Mouse (Mus musculus) heart, embryonic 11.5 days (tissue): ENCODE results near the gene Hcn2. TPM values are rescaled to one million over a fixed set of nuclear protein-coding genes. Genes with fewer than 3 reads are reported as not detected.

Experiments
- ATAC-seq: fragments of 200-750 bp; cut with Nextera tagmentation; replicated peaks from 2 replicates; pipeline ENCODE4 v1.8.0; 2017; ENCODE audit warnings: moderate library complexity; ENCODE audit not compliant: insufficient number of reproducible peaks, low FRiP score, low TSS enrichment
- H3K27ac ChIP-seq: fragments of 300-500 bp; sonication (generic); 2 replicates; pipeline ENCODE4 v1.5.1; 2014; ENCODE audit warnings: mild to moderate bottlenecking, low read depth, low read length
- H3K27me3 ChIP-seq: fragments of 300-500 bp; sonication (generic); 2 replicates; pipeline ENCODE4 v1.6.1; 2014; ENCODE audit warnings: mild to moderate bottlenecking, low read length, mixed read lengths; ENCODE audit not compliant: control insufficient read depth, insufficient read depth
- H3K36me3 ChIP-seq: fragments of 300-500 bp; sonication (generic); 2 replicates; pipeline ENCODE4 v1.6.1; 2014; ENCODE audit warnings: mild to moderate bottlenecking, low read length, moderate library complexity, mixed read lengths; ENCODE audit not compliant: control insufficient read depth, insufficient read depth
- H3K4me1 ChIP-seq: fragments of 300-500 bp; sonication (generic); 2 replicates; pipeline ENCODE4 v1.6.1; 2014; ENCODE audit warnings: low read length; ENCODE audit not compliant: control insufficient read depth, insufficient read depth
- H3K4me2 ChIP-seq: fragments of 300-500 bp; sonication (generic); 2 replicates; pipeline ENCODE4 v1.6.1; 2014; ENCODE audit warnings: mild to moderate bottlenecking, moderate library complexity
- H3K4me3 ChIP-seq: fragments of 300-500 bp; sonication (generic); 2 replicates; pipeline ENCODE4 v1.5.1; 2014; ENCODE audit warnings: low read depth, low read length
- H3K9ac ChIP-seq: fragments of 300-500 bp; sonication (generic); 2 replicates; pipeline ENCODE4 v1.6.1; 2014; ENCODE audit warnings: mild to moderate bottlenecking, low read depth, low read length, moderate library complexity
- H3K9me3 ChIP-seq: fragments of 300-500 bp; sonication (generic); replicated peaks from 2 replicates; pipeline ENCODE4 v1.6.1; 2016; ENCODE audit warnings: low read length; ENCODE audit not compliant: control insufficient read depth
- WGBS: fragments of 180-500 bp; shearing (Covaris S2); extraction: QIAGEN DNeasy Blood & Tissue Kit; methylation state at CpG from one replicate; pipeline ENCODE4 v1.1.7; 2014; ENCODE audit not compliant: insufficient replicate concordance; 5-methylcytosine and 5-hydroxymethylcytosine counted together
- polyA plus RNA-seq: library from polyadenylated mRNA; unstranded; fragments of >200 nt; fragmentation: Nextera tagmentation; extraction: Ambion mirVana; gene quantifications from 2 replicates; pipeline ENCODE4 v1.2.1, GENCODE M21; 2014

Hcn2 gene
- polyA plus RNA-seq, 1 experiment from 2014 or later: 0.13 TPM

GRCm38 (mm10) chr10:79781956-79782355 lies 65.5 kb downstream of the Hcn2 start:
- no peak overlapping the region for H3K4me2 ChIP-seq
- no peak overlapping the region for H3K27ac ChIP-seq
- no peak overlapping the region for H3K9ac ChIP-seq
- ATAC-seq: no peak
- peaks cover 30% of the 10 kb centered on the region for H3K4me1 ChIP-seq
- no peak overlapping the region for H3K4me3 ChIP-seq
- peaks cover 54% of the 10 kb centered on the region for H3K27me3 ChIP-seq
- no peaks in the 10 kb centered on the region for H3K36me3 ChIP-seq
- H3K9me3 ChIP-seq: no peaks in the 10 kb centered on the region
- 61% methylated on average over 5 of the region's 5 CpGs for WGBS

GRCm38 (mm10) chr10:79783050-79783449 lies 66.6 kb downstream of the Hcn2 start:
- Histone ChIP-seq H3K9ac (no peak overlapping the region), H3K27ac (no peak overlapping the region), H3K36me3 (no peaks in the 10 kb centered on the region), H3K27me3 (peaks cover 45% of the 10 kb centered on the region), H3K4me3 (no peak overlapping the region), H3K4me2 (no peak overlapping the region), H3K4me1 (peaks cover 19% of the 10 kb centered on the region), H3K9me3 (no peaks in the 10 kb centered on the region)
- WGBS: 60% methylated on average over 7 of the region's 7 CpGs
- ATAC-seq: no peak

GRCm38 (mm10) chr10:79783920-79784800 lies 67.7 kb downstream of the Hcn2 start:
- Histone ChIP-seq H3K4me3 (no peak overlapping the region), H3K4me1 (peaks cover 14% of the 10 kb centered on the region; the same call in 1 of the 2 replicates), H3K9ac (no peak overlapping the region), H3K27me3 (peaks cover 34% of the 10 kb centered on the region), H3K9me3 (no peaks in the 10 kb centered on the region), H3K36me3 (no peaks in the 10 kb centered on the region), H3K27ac (no peak overlapping the region), H3K4me2 (no peak overlapping the region)
- ATAC-seq: no peak
- WGBS: 36% methylated on average over 27 of the region's 27 CpGs

Other genes starting within 250 kb of the Hcn2 start
- gene Vmn2r83, start 247.9 kb upstream of the Hcn2 start, polyA plus RNA-seq: not detected in 2 replicates
- 14.2 and 15.6 TPM in 2 replicates for gene Plpp2, start 182.8 kb upstream of the Hcn2 start, polyA plus RNA-seq
- gene Mier2, start 161.4 kb upstream of the Hcn2 start, polyA plus RNA-seq: 26.5 and 29.3 TPM in 2 replicates
- gene Theg, start 129.3 kb upstream of the Hcn2 start, polyA plus RNA-seq: not detected in 2 replicates
- not detected in 2 replicates for gene C2cd4c, start 102.6 kb upstream of the Hcn2 start, polyA plus RNA-seq
- gene Shc2, start 78.7 kb upstream of the Hcn2 start, polyA plus RNA-seq: 1.3 and 2.6 TPM in 2 replicates
- gene Odf3l2, start 70.9 kb upstream of the Hcn2 start, polyA plus RNA-seq: not detected in 2 replicates
- gene Madcam1, start 52.1 kb upstream of the Hcn2 start, polyA plus RNA-seq: 1.1 and 1.5 TPM in 2 replicates
- 47.4 and 48.6 TPM in 2 replicates for gene Tpgs1, start 47.3 kb upstream of the Hcn2 start, polyA plus RNA-seq
- gene Cdc34, start 34.4 kb upstream of the Hcn2 start, polyA plus RNA-seq: 159 and 164 TPM in 2 replicates
- gene Gzmm, start 27.6 kb upstream of the Hcn2 start, polyA plus RNA-seq: 0.40 and 1.0 TPM in 2 replicates
- gene Bsg, start 12.1 kb upstream of the Hcn2 start, polyA plus RNA-seq: 1,233 and 1,252 TPM in 2 replicates
- gene Polrmt, start 29.9 kb downstream of the Hcn2 start, polyA plus RNA-seq: 22.7 and 23.6 TPM in 2 replicates
- gene Fgf22, start 38.4 kb downstream of the Hcn2 start, polyA plus RNA-seq: 0.26 TPM in 1 of 2 replicates, not detected in the other
- gene Rnf126, start 50.3 kb downstream of the Hcn2 start, polyA plus RNA-seq: 63.1 and 69.0 TPM in 2 replicates
- 11.4 TPM in 2 replicates for gene Fstl3, start 60.6 kb downstream of the Hcn2 start, polyA plus RNA-seq
- gene Prss57, start 74.3 kb downstream of the Hcn2 start, polyA plus RNA-seq: not detected in 2 replicates
- 66.6 and 70.1 TPM in 2 replicates for gene Palm, start 76.9 kb downstream of the Hcn2 start, polyA plus RNA-seq
- 0.63 and 0.89 TPM in 2 replicates for gene Misp, start 104.4 kb downstream of the Hcn2 start, polyA plus RNA-seq
- 112 TPM in 2 replicates for gene Ptbp1, start 137.8 kb downstream of the Hcn2 start, polyA plus RNA-seq
- gene Prtn3, start 157.8 kb downstream of the Hcn2 start, polyA plus RNA-seq: 2.5 and 3.9 TPM in 2 replicates
- gene Plppr3, start 158.0 kb downstream of the Hcn2 start, polyA plus RNA-seq: 14.1 and 14.3 TPM in 2 replicates
- 0.31 and 0.49 TPM in 2 replicates for gene Elane, start 169.6 kb downstream of the Hcn2 start, polyA plus RNA-seq
- not detected in 2 replicates for gene Cfd, start 174.2 kb downstream of the Hcn2 start, polyA plus RNA-seq
- 30.9 and 32.0 TPM in 2 replicates for gene Med16, start 192.3 kb downstream of the Hcn2 start, polyA plus RNA-seq
- gene Gm26602, start 194.2 kb downstream of the Hcn2 start, polyA plus RNA-seq: 8.1 TPM in 1 of 2 replicates, not detected in the other
- 0.15 and 0.31 TPM in 2 replicates for gene Kiss1r, start 200.3 kb downstream of the Hcn2 start, polyA plus RNA-seq
- gene R3hdm4, start 204.6 kb downstream of the Hcn2 start, polyA plus RNA-seq: 87.6 and 89.2 TPM in 2 replicates
- 4.3 and 12.7 TPM in 2 replicates for gene Arid3a, start 210.4 kb downstream of the Hcn2 start, polyA plus RNA-seq
- 89.8 and 97.6 TPM in 2 replicates for gene Wdr18, start 243.5 kb downstream of the Hcn2 start, polyA plus RNA-seq